Mouse (Mus musculus): ENCODE data around the gene Smyd2. TPM values are rescaled to one million over a fixed set of nuclear protein-coding genes. Genes with fewer than 3 reads are reported as not detected.
A peak's percentile ranks its signal among the peaks of the same experiment; 100 is the strongest.

The Smyd2 gene
- polyA plus RNA-seq, 1 experiment from 2014 or later: 80.7 TPM

GRCm38 (mm10) chr1:189922721-189923120 lies 558 bp upstream of the Smyd2 start:
- 14% methylated on average over 9 of the region's 9 CpGs for WGBS
- Histone ChIP-seq H3K4me3 (replicated peaks; ENCODE audit: low read length) (peak overlapping the region; percentile 57), H3K36me3 (ENCODE audit: control insufficient read depth, insufficient read depth) (no peaks in the 10 kb centered on the region), H3K9me3 (ENCODE audit: control insufficient read depth, low read length) (no peaks in the 10 kb centered on the region), H3K9ac (replicated peaks; ENCODE audit: low read depth, low read length) (peak overlapping the region; percentile 67; the same call in 1 of the 2 replicates), H3K4me2 (ENCODE audit: low read length) (peak overlapping the region; percentile 96), H3K27ac (ENCODE audit: low read length) (no peak overlapping the region), H3K4me1 (replicated peaks; ENCODE audit: control insufficient read depth, insufficient read depth, low read length) (peaks cover 21% of the 10 kb centered on the region), H3K27me3 (replicated peaks; ENCODE audit: control insufficient read depth, insufficient read depth, low read length) (no peaks in the 10 kb centered on the region)
- ATAC-seq: no peak

GRCm38 (mm10) chr1:189921568-189921817 lies 670 bp downstream of the Smyd2 start:
- Histone ChIP-seq H3K4me2 (ENCODE audit: low read length) (peak overlapping the region; percentile 96), H3K27ac (ENCODE audit: low read length) (no peak overlapping the region), H3K4me3 (replicated peaks; ENCODE audit: low read length) (peak overlapping the region; percentile 57), H3K27me3 (replicated peaks; ENCODE audit: control insufficient read depth, insufficient read depth, low read length) (no peaks in the 10 kb centered on the region), H3K9me3 (ENCODE audit: control insufficient read depth, low read length) (no peaks in the 10 kb centered on the region), H3K36me3 (ENCODE audit: control insufficient read depth, insufficient read depth) (no peaks in the 10 kb centered on the region), H3K9ac (replicated peaks; ENCODE audit: low read depth, low read length) (peak overlapping the region; percentile 67), H3K4me1 (replicated peaks; ENCODE audit: control insufficient read depth, insufficient read depth, low read length) (peaks cover 21% of the 10 kb centered on the region)
- 7% methylated on average over 4 of the region's 4 CpGs for WGBS
- ATAC-seq: no peak

- WGBS: 55% methylated on average over 28 of the region's 28 CpGs
- Histone ChIP-seq H3K4me3 (replicated peaks; ENCODE audit: low read length) (peak overlapping the region; percentile 57), H3K36me3 (ENCODE audit: control insufficient read depth, insufficient read depth) (no peaks in the 10 kb centered on the region), H3K27me3 (replicated peaks; ENCODE audit: control insufficient read depth, insufficient read depth, low read length) (no peaks in the 10 kb centered on the region), H3K4me1 (replicated peaks; ENCODE audit: control insufficient read depth, insufficient read depth, low read length) (peaks cover 21% of the 10 kb centered on the region), H3K9me3 (ENCODE audit: control insufficient read depth, low read length) (no peaks in the 10 kb centered on the region), H3K27ac (ENCODE audit: low read length) (no peak overlapping the region), H3K4me2 (ENCODE audit: low read length) (peak overlapping the region; percentile 96), H3K9ac (replicated peaks; ENCODE audit: low read depth, low read length) (peak overlapping the region; percentile 67)
- peak; percentile 25 for ATAC-seq
Observed at GRCm38 (mm10) chr1:189920701-189921567, 1.2 kb downstream of the Smyd2 start.

- H3K9ac ChIP-seq (replicated peaks; ENCODE audit: low read depth, low read length): no peak overlapping the region
- no peak overlapping the region for H3K27ac ChIP-seq (ENCODE audit: low read length)
- H3K4me1 ChIP-seq (replicated peaks; ENCODE audit: control insufficient read depth, insufficient read depth, low read length): peaks cover 21% of the 10 kb centered on the region
- no peak for ATAC-seq
- H3K4me2 ChIP-seq (ENCODE audit: low read length): no peak overlapping the region
- H3K36me3 ChIP-seq (ENCODE audit: control insufficient read depth, insufficient read depth): no peaks in the 10 kb centered on the region
- WGBS: 81% methylated on average over 3 of the region's 3 CpGs
- H3K27me3 ChIP-seq (replicated peaks; ENCODE audit: control insufficient read depth, insufficient read depth, low read length): no peaks in the 10 kb centered on the region
- H3K9me3 ChIP-seq (ENCODE audit: control insufficient read depth, low read length): no peaks in the 10 kb centered on the region
- no peak overlapping the region for H3K4me3 ChIP-seq (replicated peaks; ENCODE audit: low read length)
Observed at GRCm38 (mm10) chr1:189919756-189920155, 2.4 kb downstream of the Smyd2 start.

GRCm38 (mm10) chr1:189917126-189917500 lies 5.0 kb downstream of the Smyd2 start:
- Histone ChIP-seq H3K9ac (replicated peaks; ENCODE audit: low read depth, low read length) (no peak overlapping the region), H3K4me1 (replicated peaks; ENCODE audit: control insufficient read depth, insufficient read depth, low read length) (peaks cover 15% of the 10 kb centered on the region), H3K4me2 (ENCODE audit: low read length) (no peak overlapping the region), H3K27me3 (replicated peaks; ENCODE audit: control insufficient read depth, insufficient read depth, low read length) (no peaks in the 10 kb centered on the region), H3K4me3 (replicated peaks; ENCODE audit: low read length) (no peak overlapping the region), H3K36me3 (ENCODE audit: control insufficient read depth, insufficient read depth) (no peaks in the 10 kb centered on the region), H3K9me3 (ENCODE audit: control insufficient read depth, low read length) (no peaks in the 10 kb centered on the region), H3K27ac (ENCODE audit: low read length) (no peak overlapping the region)
- ATAC-seq: no peak
- 45% methylated on average over 4 of the region's 4 CpGs for WGBS

- WGBS: 30% methylated on average over 10 of the region's 10 CpGs
- Histone ChIP-seq H3K27me3 (replicated peaks; ENCODE audit: control insufficient read depth, insufficient read depth, low read length) (no peaks in the 10 kb centered on the region), H3K4me3 (replicated peaks; ENCODE audit: low read length) (no peak overlapping the region), H3K27ac (ENCODE audit: low read length) (no peak overlapping the region), H3K9me3 (ENCODE audit: control insufficient read depth, low read length) (no peaks in the 10 kb centered on the region), H3K36me3 (ENCODE audit: control insufficient read depth, insufficient read depth) (no peaks in the 10 kb centered on the region), H3K4me2 (ENCODE audit: low read length) (no peak overlapping the region), H3K9ac (replicated peaks; ENCODE audit: low read depth, low read length) (no peak overlapping the region), H3K4me1 (replicated peaks; ENCODE audit: control insufficient read depth, insufficient read depth, low read length) (peaks cover 13% of the 10 kb centered on the region)
- no peak for ATAC-seq
Observed at GRCm38 (mm10) chr1:189916422-189917125, 5.6 kb downstream of the Smyd2 start.

- H3K4me3 ChIP-seq (replicated peaks; ENCODE audit: low read length): no peak overlapping the region
- no peaks in the 10 kb centered on the region for H3K27me3 ChIP-seq (replicated peaks; ENCODE audit: control insufficient read depth, insufficient read depth, low read length)
- H3K36me3 ChIP-seq (ENCODE audit: control insufficient read depth, insufficient read depth): no peaks in the 10 kb centered on the region
- peaks cover 7% of the 10 kb centered on the region for H3K4me1 ChIP-seq (replicated peaks; ENCODE audit: control insufficient read depth, insufficient read depth, low read length)
- H3K9ac ChIP-seq (replicated peaks; ENCODE audit: low read depth, low read length): no peak overlapping the region
- WGBS: 90% methylated on average over 21 of the region's 21 CpGs
- H3K4me2 ChIP-seq (ENCODE audit: low read length): no peak overlapping the region
- H3K9me3 ChIP-seq (ENCODE audit: control insufficient read depth, low read length): no peaks in the 10 kb centered on the region
- no peak for ATAC-seq
- no peak overlapping the region for H3K27ac ChIP-seq (ENCODE audit: low read length)
Observed at GRCm38 (mm10) chr1:189913093-189913760, 8.9 kb downstream of the Smyd2 start.

- no peak overlapping the region for H3K4me2 ChIP-seq (ENCODE audit: low read length)
- no peak overlapping the region for H3K27ac ChIP-seq (ENCODE audit: low read length)
- ATAC-seq: 0 out of 2 replicates have a peak, but pooled peaks have one; percentile 43
- no peaks in the 10 kb centered on the region for H3K9me3 ChIP-seq (ENCODE audit: control insufficient read depth, low read length)
- no peak overlapping the region for H3K9ac ChIP-seq (replicated peaks; ENCODE audit: low read depth, low read length)
- peaks cover 7% of the 10 kb centered on the region for H3K4me1 ChIP-seq (replicated peaks; ENCODE audit: control insufficient read depth, insufficient read depth, low read length)
- H3K4me3 ChIP-seq (replicated peaks; ENCODE audit: low read length): no peak overlapping the region
- 64% methylated on average over 13 of the region's 13 CpGs for WGBS
- H3K27me3 ChIP-seq (replicated peaks; ENCODE audit: control insufficient read depth, insufficient read depth, low read length): no peaks in the 10 kb centered on the region
- H3K36me3 ChIP-seq (ENCODE audit: control insufficient read depth, insufficient read depth): no peaks in the 10 kb centered on the region; the same call in 1 of the 2 replicates
Observed at GRCm38 (mm10) chr1:189910685-189911345, 11.3 kb downstream of the Smyd2 start.

- Histone ChIP-seq H3K4me1 (replicated peaks; ENCODE audit: control insufficient read depth, insufficient read depth, low read length) (no peaks in the 10 kb centered on the region), H3K4me2 (ENCODE audit: low read length) (no peak overlapping the region), H3K36me3 (ENCODE audit: control insufficient read depth, insufficient read depth) (no peaks in the 10 kb centered on the region; the same call in 1 of the 2 replicates), H3K27ac (ENCODE audit: low read length) (no peak overlapping the region), H3K4me3 (replicated peaks; ENCODE audit: low read length) (no peak overlapping the region), H3K9me3 (ENCODE audit: control insufficient read depth, low read length) (no peaks in the 10 kb centered on the region), H3K27me3 (replicated peaks; ENCODE audit: control insufficient read depth, insufficient read depth, low read length) (no peaks in the 10 kb centered on the region), H3K9ac (replicated peaks; ENCODE audit: low read depth, low read length) (no peak overlapping the region)
- no peak for ATAC-seq
- 71% methylated on average over 11 of the region's 11 CpGs for WGBS
Observed at GRCm38 (mm10) chr1:189903169-189903568, 19.0 kb downstream of the Smyd2 start.

Data from forebrain, embryonic 16.5 days (tissue).